Mouse (Mus musculus) thymus, adult 2 months (tissue): ENCODE data around the gene Mtor.

Source experiments
- CTCF ChIP-seq: fragments of 200-500 bp; IDR thresholded peaks from 2 replicates; pipeline ENCODE4 v1.5.1; 2012; ENCODE audit warnings: mild to moderate bottlenecking, control low read depth, low read length, moderate library complexity, borderline replicate concordance; ENCODE audit not compliant: control insufficient read depth, poor library complexity, insufficient read depth; ENCODE audit errors: extremely low read depth
- POLR2A ChIP-seq: fragments of 200-500 bp; IDR thresholded peaks from 2 replicates; pipeline ENCODE4 v1.6.1; 2012; ENCODE audit warnings: mild to moderate bottlenecking, low read length, control low read depth, moderate library complexity; ENCODE audit not compliant: control insufficient read depth, poor library complexity, insufficient read depth; ENCODE audit errors: extremely low read depth

GRCm38 (mm10) chr4:148588793-148589192 is 140.4 kb downstream of the Mtor start:
- TF ChIP-seq CTCF (no peak), POLR2A (no peak)
